9 mouse cellular contexts compared by ENCODE assay signal in the genomic region with DNA sequence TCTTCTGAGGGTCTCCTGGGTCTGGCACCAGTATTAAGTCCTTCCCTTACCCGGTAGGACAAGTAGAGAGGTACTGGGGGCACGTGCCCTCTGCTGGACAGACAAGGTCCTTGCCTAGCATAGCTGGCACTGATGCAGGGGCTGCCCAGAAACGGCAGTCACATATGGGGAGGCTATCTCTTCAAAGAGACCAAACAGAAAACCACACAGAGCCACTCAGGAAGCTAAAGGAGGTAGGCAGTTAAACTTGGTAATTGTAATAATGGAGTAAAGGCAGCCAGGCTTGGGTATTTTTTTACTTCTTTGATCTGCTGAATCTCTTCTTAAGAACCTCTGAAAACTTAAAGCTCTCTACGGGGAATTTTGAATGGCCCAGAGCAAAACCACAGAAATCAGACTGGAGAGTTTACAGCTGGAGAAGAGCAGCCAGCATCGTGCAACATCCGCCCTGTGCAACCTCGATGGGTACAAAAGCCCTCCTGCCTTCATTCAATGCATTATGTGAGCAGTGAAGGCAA. TPM values are rescaled to one million over a fixed set of nuclear protein-coding genes. Genes with fewer than 3 reads are reported as not detected.
DNase-seq lines count a peak whose midpoint lies in the region; ATAC-seq and TF ChIP-seq lines count a peak whose summit lies in the region.
"Had no signal": no experiment of that assay in that cellular context is flagged by ENCODE, and none has a peak within 500 bp of the region (broad histone marks: within the 10 kb centered on the region; RNA-seq: fewer than 3 reads in every experiment).

No protein-coding gene starts in this region.

- DNase-seq in MEL-GATA-1-ER (ENCODE audit: extremely low read depth, low read depth) (peak; percentile 50), liver (peak; percentile 30)
- no peak for DNase-seq in urinary bladder, postnatal 25 days (ENCODE audit: low spot score)

- no peaks in the 10 kb centered on the region for H3K9me3 ChIP-seq in hindbrain, embryonic 16.5 days (ENCODE audit: control insufficient read depth, low read length)
- H3K9me3 ChIP-seq in hindbrain, embryonic 12.5 days (replicated peaks), result no peaks in the 10 kb centered on the region
- no peaks in the 10 kb centered on the region for H3K9me3 ChIP-seq in embryonic facial prominence, embryonic 15.5 days (replicated peaks)
- H3K9me3 ChIP-seq in hindbrain, embryonic 13.5 days, result no peaks in the 10 kb centered on the region
- H3K9me3 ChIP-seq: neural tube, embryonic 12.5 days had no signal

- no peak overlapping the region for H3K27ac ChIP-seq in hindbrain, embryonic 16.5 days (ENCODE audit: low read depth, low read length)
- no peak overlapping the region for H3K27ac ChIP-seq in hindbrain, embryonic 12.5 days
- H3K27ac ChIP-seq in embryonic facial prominence, embryonic 15.5 days (replicated peaks), result 0 out of 2 replicates have a peak overlapping the region, but pooled peaks have one; percentile 51
- H3K27ac ChIP-seq in olfactory bulb, adult 2 months (ENCODE audit: insufficient read depth, low read depth, low read length), result no peak overlapping the region
- H3K27ac ChIP-seq in hindbrain, embryonic 13.5 days, result no peak overlapping the region
- H3K27ac ChIP-seq: neural tube, embryonic 12.5 days had no signal

- WGBS in hindbrain, embryonic 16.5 days, result 39% methylated on average over 7 of the region's 7 CpGs
- WGBS in hindbrain, embryonic 12.5 days, result 47% methylated on average over 7 of the region's 7 CpGs
- WGBS in embryonic facial prominence, embryonic 15.5 days, result 8% methylated on average over 7 of the region's 7 CpGs
- WGBS in olfactory bulb, adult 2 months, result 27% methylated on average over 7 of the region's 7 CpGs
- WGBS in hindbrain, embryonic 13.5 days, result 48% methylated on average over 7 of the region's 7 CpGs

- H3K9ac ChIP-seq in hindbrain, embryonic 16.5 days (ENCODE audit: low read depth, low read length), result no peak overlapping the region
- no peak overlapping the region for H3K9ac ChIP-seq in hindbrain, embryonic 12.5 days
- no peak overlapping the region for H3K9ac ChIP-seq in embryonic facial prominence, embryonic 15.5 days
- H3K9ac ChIP-seq in hindbrain, embryonic 13.5 days, result no peak overlapping the region
- H3K9ac ChIP-seq: neural tube, embryonic 12.5 days had no signal

- H3K4me3 ChIP-seq in hindbrain, embryonic 16.5 days (ENCODE audit: low read length), result no peak overlapping the region
- H3K4me3 ChIP-seq in hindbrain, embryonic 12.5 days, result no peak overlapping the region
- H3K4me3 ChIP-seq in embryonic facial prominence, embryonic 15.5 days (replicated peaks), result no peak overlapping the region
- no peak overlapping the region for H3K4me3 ChIP-seq in olfactory bulb, adult 2 months (ENCODE audit: insufficient read depth, low read depth, low read length)
- no peak overlapping the region for H3K4me3 ChIP-seq in hindbrain, embryonic 13.5 days
- H3K4me3 ChIP-seq: neural tube, embryonic 12.5 days had no signal

- peak; percentile 54; the same call in 1 of the 2 replicates for ATAC-seq in hindbrain, embryonic 16.5 days
- no peak for ATAC-seq in hindbrain, embryonic 12.5 days (ENCODE audit: low FRiP score)
- 0 out of 2 replicates have a peak, but pooled peaks have one; percentile 55 for ATAC-seq in embryonic facial prominence, embryonic 15.5 days (ENCODE audit: insufficient number of reproducible peaks, low FRiP score, low TSS enrichment, low read depth)
- no peak for ATAC-seq in hindbrain, embryonic 13.5 days (ENCODE audit: low FRiP score)

- 0 out of 2 replicates have a peak, but pooled peaks have one; percentile 22 for TF ChIP-seq CTCF in olfactory bulb, adult 2 months (IDR thresholded peaks at IDR 0.05; ENCODE audit: insufficient read depth, low read depth, low read length)

- H3K27me3 ChIP-seq in hindbrain, embryonic 16.5 days (replicated peaks; ENCODE audit: control insufficient read depth, insufficient read depth, low read length), result no peaks in the 10 kb centered on the region
- no peaks in the 10 kb centered on the region for H3K27me3 ChIP-seq in hindbrain, embryonic 12.5 days
- H3K27me3 ChIP-seq in embryonic facial prominence, embryonic 15.5 days, result no peaks in the 10 kb centered on the region
- no peaks in the 10 kb centered on the region for H3K27me3 ChIP-seq in hindbrain, embryonic 13.5 days
- H3K27me3 ChIP-seq: neural tube, embryonic 12.5 days had no signal

- H3K36me3 ChIP-seq in hindbrain, embryonic 16.5 days (ENCODE audit: control insufficient read depth, insufficient read depth, low read length), result no peaks in the 10 kb centered on the region
- H3K36me3 ChIP-seq in hindbrain, embryonic 12.5 days, result no peaks in the 10 kb centered on the region
- no peaks in the 10 kb centered on the region for H3K36me3 ChIP-seq in embryonic facial prominence, embryonic 15.5 days
- no peaks in the 10 kb centered on the region for H3K36me3 ChIP-seq in hindbrain, embryonic 13.5 days
- H3K36me3 ChIP-seq: neural tube, embryonic 12.5 days had no signal

- TF ChIP-seq POLR2A in olfactory bulb, adult 2 months (IDR thresholded peaks at IDR 0.05; ENCODE audit: insufficient read depth, low read depth, low read length), result no peak

- no peak overlapping the region for H3K4me2 ChIP-seq in hindbrain, embryonic 16.5 days (ENCODE audit: low read length)
- H3K4me2 ChIP-seq in hindbrain, embryonic 12.5 days (replicated peaks), result no peak overlapping the region
- no peak overlapping the region for H3K4me2 ChIP-seq in embryonic facial prominence, embryonic 15.5 days (replicated peaks)
- H3K4me2 ChIP-seq in hindbrain, embryonic 13.5 days, result no peak overlapping the region
- H3K4me2 ChIP-seq: neural tube, embryonic 12.5 days had no signal

- peaks cover 5% of the 10 kb centered on the region; the same call in 1 of the 2 replicates for H3K4me1 ChIP-seq in hindbrain, embryonic 16.5 days (ENCODE audit: control insufficient read depth, insufficient read depth, low read depth, low read length)
- H3K4me1 ChIP-seq in hindbrain, embryonic 12.5 days, result peaks cover 11% of the 10 kb centered on the region; the same call in 1 of the 2 replicates
- H3K4me1 ChIP-seq in embryonic facial prominence, embryonic 15.5 days, result peaks cover 38% of the 10 kb centered on the region
- H3K4me1 ChIP-seq in olfactory bulb, adult 2 months (ENCODE audit: control insufficient read depth, insufficient read depth, low read length), result peaks cover 19% of the 10 kb centered on the region
- peaks cover 16% of the 10 kb centered on the region for H3K4me1 ChIP-seq in hindbrain, embryonic 13.5 days (replicated peaks)

RNA-seq across cellular contexts. Expression of gene Cyth1, which starts 16.0 kb away (rescaled TPM):
- 19.7 and 23.3 TPM in 2 replicates for polyA plus RNA-seq in hindbrain, embryonic 16.5 days (2015; fragmentation: Nextera tagmentation; extraction: Ambion mirVana)
- 29.0 and 33.5 TPM in 2 replicates for polyA plus RNA-seq in hindbrain, embryonic 12.5 days (2016; fragmentation: Nextera tagmentation; extraction: Ambion mirVana)
- polyA plus RNA-seq in embryonic facial prominence, embryonic 15.5 days (2015; fragmentation: Nextera tagmentation; extraction: Ambion mirVana), result 19.5 and 20.4 TPM in 2 replicates
- polyA plus RNA-seq in olfactory bulb, adult 2 months (2012; ENCODE audit: insufficient read depth, insufficient read length, low replicate concordance, missing spikeins), result not detected in 2 replicates
- 24.0 and 24.4 TPM in 2 replicates for polyA plus RNA-seq in hindbrain, embryonic 13.5 days (2015; fragmentation: Nextera tagmentation; extraction: Ambion mirVana)

RNA-seq across cellular contexts. Expression of gene Usp36, which starts 57.7 kb away (rescaled TPM):
- polyA plus RNA-seq in hindbrain, embryonic 16.5 days (2015; fragmentation: Nextera tagmentation; extraction: Ambion mirVana), result 15.2 and 18.9 TPM in 2 replicates
- 17.1 and 19.9 TPM in 2 replicates for polyA plus RNA-seq in hindbrain, embryonic 12.5 days (2016; fragmentation: Nextera tagmentation; extraction: Ambion mirVana)
- 23.2 and 25.4 TPM in 2 replicates for polyA plus RNA-seq in embryonic facial prominence, embryonic 15.5 days (2015; fragmentation: Nextera tagmentation; extraction: Ambion mirVana)
- not detected in 2 replicates for polyA plus RNA-seq in olfactory bulb, adult 2 months (2012; ENCODE audit: insufficient read depth, insufficient read length, low replicate concordance, missing spikeins)
- 16.0 and 17.6 TPM in 2 replicates for polyA plus RNA-seq in hindbrain, embryonic 13.5 days (2015; fragmentation: Nextera tagmentation; extraction: Ambion mirVana)

Comparison
In these comparisons a context has a peak if more than half of its experiments do, and no peak if none do; other contexts are left out.
1. ATAC-seq: peak in hindbrain, embryonic 16.5 days (single experiment) and embryonic facial prominence, embryonic 15.5 days (single experiment); none in hindbrain, embryonic 12.5 days (single experiment) and hindbrain, embryonic 13.5 days (single experiment).
2. RNA of gene Usp36, which starts 57.7 kb away (polyA plus RNA-seq): 23.2 to 25.4 TPM in embryonic facial prominence, embryonic 15.5 days, 17.1 to 19.9 TPM in hindbrain, embryonic 12.5 days, 16.0 to 17.6 TPM in hindbrain, embryonic 13.5 days and 15.2 to 18.9 TPM in hindbrain, embryonic 16.5 days; not detected in olfactory bulb, adult 2 months; every median in the first group is over 10 times any median in the second.